Mouse (Mus musculus): Measurements from ENCODE around the gene Olfr1150-ps1. TPM values are rescaled to one million over a fixed set of nuclear protein-coding genes. Genes with fewer than 3 reads are reported as not detected.

The Olfr1150-ps1 gene
- total RNA-seq (2015) (not detected in 2 replicates), total RNA-seq (2017) (not detected in 2 replicates)

GRCm38 (mm10) chr2:87843693-87844092, at the start of gene Olfr1150-ps1:
Olfr1150-ps1 (plus strand) TSS chr2:87843993.
- ATAC-seq (ENCODE audit: poor library complexity, severe bottlenecking): no peak

GRCm38 (mm10) chr2:87800292-87800691, 43.5 kb upstream of the Olfr1150-ps1 start, which contains the start of gene Olfr1143:
Olfr1143 (plus strand) TSS chr2:87800592.
- no peak for ATAC-seq (ENCODE audit: poor library complexity, severe bottlenecking)

DNA sequence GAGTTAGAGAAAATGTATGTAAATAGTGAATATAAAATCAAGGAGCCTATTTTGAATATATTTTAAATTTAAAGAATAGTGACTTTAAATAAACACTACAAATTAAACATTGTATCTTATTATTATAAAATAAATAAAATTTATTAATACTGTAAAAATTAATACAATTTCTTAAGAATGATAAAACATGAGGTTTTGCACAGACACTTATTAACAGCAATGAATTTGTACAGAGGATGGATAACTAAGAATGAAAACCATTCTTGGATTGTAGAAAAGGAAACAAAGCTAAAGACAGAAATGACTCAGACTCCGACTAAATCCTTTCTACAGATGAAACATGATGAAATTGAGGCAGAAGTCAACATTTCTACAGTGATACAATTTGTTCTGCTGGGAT, 34.3 kb upstream of the Olfr1150-ps1 start, which contains the start of gene Olfr1145:
TSS of gene Olfr1145 (plus strand) at position 301 of the 400 bp plus-strand sequence.
- ATAC-seq (ENCODE audit: poor library complexity, severe bottlenecking): no peak

DNA sequence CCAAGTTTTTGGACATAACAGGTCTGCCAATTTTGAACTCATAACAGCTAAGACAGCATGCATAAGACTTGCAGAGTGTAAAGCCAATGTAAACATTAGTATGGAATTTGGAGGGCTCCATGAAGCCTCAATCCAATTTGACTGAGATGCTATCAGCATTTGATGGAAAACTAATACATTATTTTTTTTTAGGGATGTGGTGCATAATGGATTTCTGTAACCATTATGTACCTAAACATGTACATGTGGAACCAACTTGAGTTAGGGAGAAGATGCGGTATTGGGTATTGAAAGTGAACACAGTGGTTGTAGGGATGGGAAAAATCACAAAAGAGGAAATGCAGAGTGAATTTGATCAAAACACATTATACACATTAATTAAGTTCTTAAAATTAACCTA, 13.6 kb upstream of the Olfr1150-ps1 start, which contains the start of gene Olfr1148:
TSS of gene Olfr1148 (plus strand) at position 301 of the 400 bp plus-strand sequence.
- no peak for ATAC-seq (ENCODE audit: poor library complexity, severe bottlenecking)

DNA sequence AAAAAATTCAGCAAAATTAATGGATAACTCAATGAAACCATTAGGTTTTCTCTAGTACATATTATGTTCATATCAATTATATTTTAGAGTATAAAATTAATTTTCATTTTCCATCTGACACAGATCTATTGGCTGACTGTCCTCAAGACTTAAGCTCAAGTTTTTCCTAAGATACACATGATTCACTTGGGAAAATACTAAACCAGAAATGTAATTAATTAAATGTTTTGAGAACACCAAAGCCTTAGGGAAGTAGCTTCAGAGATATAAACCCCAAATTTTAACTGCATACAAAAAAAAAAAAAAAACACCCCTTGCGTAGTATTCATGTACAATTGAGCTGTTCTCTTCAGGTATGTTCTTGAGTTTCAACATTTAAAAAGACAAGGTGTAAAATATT, 11.8 kb downstream of the Olfr1150-ps1 start, which contains the start of gene Olfr1151:
TSS of gene Olfr1151 (plus strand) at position 301 of the 400 bp plus-strand sequence.
- ATAC-seq (ENCODE audit: poor library complexity, severe bottlenecking): no peak

DNA sequence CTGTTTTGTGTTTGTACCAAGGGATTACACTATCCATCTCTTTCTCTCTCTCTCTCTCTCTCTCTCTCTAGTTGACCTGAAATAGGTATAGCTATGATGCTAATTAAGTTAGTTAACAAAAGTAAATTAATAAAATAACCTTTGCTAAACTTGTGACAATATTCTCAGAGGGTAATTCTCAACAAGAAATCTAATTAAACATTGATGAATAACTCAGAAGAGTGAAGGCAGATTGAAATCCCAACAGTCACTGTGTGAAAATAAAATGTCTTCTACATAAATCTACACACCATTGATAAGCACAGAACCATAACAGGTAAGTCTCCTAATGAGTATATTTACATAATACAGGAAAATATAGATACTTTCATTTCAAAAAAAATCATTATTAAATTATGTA, 22.4 kb downstream of the Olfr1150-ps1 start, which contains the start of gene Olfr1152:
TSS of gene Olfr1152 (plus strand) at position 301 of the 400 bp plus-strand sequence.
- ATAC-seq (ENCODE audit: poor library complexity, severe bottlenecking): no peak

DNA sequence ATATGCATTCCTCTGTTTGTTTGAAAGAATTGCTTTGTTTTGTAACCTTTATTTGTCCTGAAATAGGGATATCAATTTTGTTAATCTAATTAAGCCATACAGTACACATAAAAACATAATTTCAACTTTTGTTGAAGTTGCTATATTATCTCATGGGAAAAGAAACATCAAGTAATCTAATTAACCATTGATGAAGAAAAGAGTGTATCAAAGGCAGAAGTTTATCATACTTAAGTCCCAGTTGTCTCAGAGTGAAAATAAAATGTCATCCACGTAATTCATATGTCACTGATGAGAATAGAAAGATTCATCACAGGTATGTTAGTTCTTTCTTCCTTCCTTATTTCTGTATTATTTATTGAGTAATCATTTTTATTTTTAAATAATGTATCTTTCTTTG, 50.9 kb downstream of the Olfr1150-ps1 start, which contains the start of gene Olfr1153:
TSS of gene Olfr1153 (plus strand) at position 301 of the 400 bp plus-strand sequence.
- no peak for ATAC-seq (ENCODE audit: poor library complexity, severe bottlenecking)

Other genes starting within 250 kb of the Olfr1150-ps1 start
- not detected in 2 replicates for gene Olfr1130, start 237.8 kb upstream of the Olfr1150-ps1 start, total RNA-seq (2015)
- not detected in 2 replicates for gene Olfr1130, start 237.8 kb upstream of the Olfr1150-ps1 start, total RNA-seq (2017)
- gene Olfr1131, start 216.9 kb upstream of the Olfr1150-ps1 start, total RNA-seq (2015): not detected in 2 replicates
- not detected in 2 replicates for gene Olfr1131, start 216.9 kb upstream of the Olfr1150-ps1 start, total RNA-seq (2017)
- gene Olfr1132, start 206.5 kb upstream of the Olfr1150-ps1 start, total RNA-seq (2015): not detected in 2 replicates
- not detected in 2 replicates for gene Olfr1132, start 206.5 kb upstream of the Olfr1150-ps1 start, total RNA-seq (2017)
- gene Olfr1133, start 196.6 kb upstream of the Olfr1150-ps1 start, total RNA-seq (2015): not detected in 2 replicates
- not detected in 2 replicates for gene Olfr1133, start 196.6 kb upstream of the Olfr1150-ps1 start, total RNA-seq (2017)
- gene Olfr1134, start 185.5 kb upstream of the Olfr1150-ps1 start, total RNA-seq (2015): not detected in 2 replicates
- not detected in 2 replicates for gene Olfr1134, start 185.5 kb upstream of the Olfr1150-ps1 start, total RNA-seq (2017)
- gene Olfr1135, start 170.3 kb upstream of the Olfr1150-ps1 start, total RNA-seq (2015): not detected in 2 replicates
- not detected in 2 replicates for gene Olfr1135, start 170.3 kb upstream of the Olfr1150-ps1 start, total RNA-seq (2017)
- gene Olfr1136, start 150.0 kb upstream of the Olfr1150-ps1 start, total RNA-seq (2015): not detected in 2 replicates
- gene Olfr1136, start 150.0 kb upstream of the Olfr1150-ps1 start, total RNA-seq (2017): not detected in 2 replicates
- gene Olfr1137, start 130.8 kb upstream of the Olfr1150-ps1 start, total RNA-seq (2015): not detected in 2 replicates
- not detected in 2 replicates for gene Olfr1137, start 130.8 kb upstream of the Olfr1150-ps1 start, total RNA-seq (2017)
- gene Olfr1138, start 104.0 kb upstream of the Olfr1150-ps1 start, total RNA-seq (2015): not detected in 2 replicates
- not detected in 2 replicates for gene Olfr1138, start 104.0 kb upstream of the Olfr1150-ps1 start, total RNA-seq (2017)
- not detected in 2 replicates for gene Olfr1140, start 100.2 kb upstream of the Olfr1150-ps1 start, total RNA-seq (2015)
- gene Olfr1140, start 100.2 kb upstream of the Olfr1150-ps1 start, total RNA-seq (2017): not detected in 2 replicates
- gene Olfr1141, start 90.0 kb upstream of the Olfr1150-ps1 start, total RNA-seq (2015): not detected in 2 replicates
- not detected in 2 replicates for gene Olfr1141, start 90.0 kb upstream of the Olfr1150-ps1 start, total RNA-seq (2017)
- gene Olfr152, start 64.5 kb upstream of the Olfr1150-ps1 start, total RNA-seq (2015): not detected in 2 replicates
- not detected in 2 replicates for gene Olfr152, start 64.5 kb upstream of the Olfr1150-ps1 start, total RNA-seq (2017)
- not detected in 2 replicates for gene Olfr1143, start 43.4 kb upstream of the Olfr1150-ps1 start, total RNA-seq (2015)
- gene Olfr1143, start 43.4 kb upstream of the Olfr1150-ps1 start, total RNA-seq (2017): not detected in 2 replicates
- gene Olfr1145, start 34.2 kb upstream of the Olfr1150-ps1 start, total RNA-seq (2015): not detected in 2 replicates
- not detected in 2 replicates for gene Olfr1145, start 34.2 kb upstream of the Olfr1150-ps1 start, total RNA-seq (2017)
- not detected in 2 replicates for gene Olfr1148, start 13.5 kb upstream of the Olfr1150-ps1 start, total RNA-seq (2015)
- gene Olfr1148, start 13.5 kb upstream of the Olfr1150-ps1 start, total RNA-seq (2017): not detected in 2 replicates
- not detected in 2 replicates for gene Olfr1151, start 11.9 kb downstream of the Olfr1150-ps1 start, total RNA-seq (2015)
- gene Olfr1151, start 11.9 kb downstream of the Olfr1150-ps1 start, total RNA-seq (2017): not detected in 2 replicates
- gene Olfr1152, start 22.5 kb downstream of the Olfr1150-ps1 start, total RNA-seq (2015): not detected in 2 replicates
- gene Olfr1152, start 22.5 kb downstream of the Olfr1150-ps1 start, total RNA-seq (2017): not detected in 2 replicates
- gene Olfr1153, start 51.0 kb downstream of the Olfr1150-ps1 start, total RNA-seq (2015): not detected in 2 replicates
- gene Olfr1153, start 51.0 kb downstream of the Olfr1150-ps1 start, total RNA-seq (2017): not detected in 2 replicates
- gene Olfr1154, start 61.2 kb downstream of the Olfr1150-ps1 start, total RNA-seq (2015): not detected in 2 replicates
- not detected in 2 replicates for gene Olfr1154, start 61.2 kb downstream of the Olfr1150-ps1 start, total RNA-seq (2017)
- gene Olfr1155, start 101.1 kb downstream of the Olfr1150-ps1 start, total RNA-seq (2015): not detected in 2 replicates
- gene Olfr1155, start 101.1 kb downstream of the Olfr1150-ps1 start, total RNA-seq (2017): not detected in 2 replicates
- not detected in 2 replicates for gene Olfr1156, start 109.1 kb downstream of the Olfr1150-ps1 start, total RNA-seq (2015)
- not detected in 2 replicates for gene Olfr1156, start 109.1 kb downstream of the Olfr1150-ps1 start, total RNA-seq (2017)
- not detected in 2 replicates for gene Olfr1157, start 124.3 kb downstream of the Olfr1150-ps1 start, total RNA-seq (2015)
- gene Olfr1157, start 124.3 kb downstream of the Olfr1150-ps1 start, total RNA-seq (2017): not detected in 2 replicates
- not detected in 2 replicates for gene Olfr74, start 130.7 kb downstream of the Olfr1150-ps1 start, total RNA-seq (2015)
- not detected in 2 replicates for gene Olfr74, start 130.7 kb downstream of the Olfr1150-ps1 start, total RNA-seq (2017)
- not detected in 2 replicates for gene Olfr1158, start 146.1 kb downstream of the Olfr1150-ps1 start, total RNA-seq (2015)
- gene Olfr1158, start 146.1 kb downstream of the Olfr1150-ps1 start, total RNA-seq (2017): not detected in 2 replicates
- not detected in 2 replicates for gene Olfr1160, start 164.3 kb downstream of the Olfr1150-ps1 start, total RNA-seq (2015)
- not detected in 2 replicates for gene Olfr1160, start 164.3 kb downstream of the Olfr1150-ps1 start, total RNA-seq (2017)
- gene Olfr1161, start 178.8 kb downstream of the Olfr1150-ps1 start, total RNA-seq (2015): not detected in 2 replicates
- gene Olfr1161, start 178.8 kb downstream of the Olfr1150-ps1 start, total RNA-seq (2017): not detected in 2 replicates
- not detected in 2 replicates for gene Olfr73, start 193.7 kb downstream of the Olfr1150-ps1 start, total RNA-seq (2015)
- not detected in 2 replicates for gene Olfr73, start 193.7 kb downstream of the Olfr1150-ps1 start, total RNA-seq (2017)
- not detected in 2 replicates for gene Olfr1162, start 207.1 kb downstream of the Olfr1150-ps1 start, total RNA-seq (2015)
- gene Olfr1162, start 207.1 kb downstream of the Olfr1150-ps1 start, total RNA-seq (2017): not detected in 2 replicates
- gene Olfr1163, start 227.8 kb downstream of the Olfr1150-ps1 start, total RNA-seq (2015): not detected in 2 replicates
- not detected in 2 replicates for gene Olfr1163, start 227.8 kb downstream of the Olfr1150-ps1 start, total RNA-seq (2017)
- not detected in 2 replicates for gene Olfr1164, start 250.0 kb downstream of the Olfr1150-ps1 start, total RNA-seq (2015)
- gene Olfr1164, start 250.0 kb downstream of the Olfr1150-ps1 start, total RNA-seq (2017): not detected in 2 replicates